Mouse (Mus musculus): ENCODE measurements at regions not wholly inside any gene's neighbourhood (a gene's known extent, or its start where the extent isn't known, plus 50 kb on each side); places are given as distances from the start of the nearest gene placed in this dataset.

- DNase-seq: peak in 1 of 2 experiments; percentile 17
- intact Hi-C loops (cut with DNase I): loop anchor here (5.0 kb wide), 1 partner anchor 914 kb away; no protein-coding TSS in a partner anchor
These were observed 110.5 kb downstream of the Rergl start for GRCm38 (mm10) chr6:139391307-139391706.

- intact Hi-C loops (cut with DNase I): no loop called here
- no peak for DNase-seq
These were observed 150.8 kb downstream of the Rergl start for GRCm38 (mm10) chr6:139350939-139351338.

GRCm38 (mm10) chr6:139325226-139325625, 176.6 kb downstream of the Rergl start:
- intact Hi-C loops (cut with DNase I): no loop called here
- DNase-seq: no peak

- DNase-seq: no peak
- intact Hi-C loops (cut with DNase I): no loop called here
These were observed 194.1 kb downstream of the Rergl start for GRCm38 (mm10) chr6:139307651-139308050.

- intact Hi-C loops (cut with DNase I): no loop called here
- DNase-seq: no peak
These were observed 197.5 kb downstream of the Rergl start for GRCm38 (mm10) chr6:139304306-139304705.

GRCm38 (mm10) chr6:139295701-139296100, 206.1 kb downstream of the Rergl start:
- no peak for DNase-seq
- intact Hi-C loops (cut with DNase I): no loop called here

- intact Hi-C loops (cut with DNase I): no loop called here
- DNase-seq: no peak
These were observed 222.7 kb downstream of the Rergl start for GRCm38 (mm10) chr6:139279093-139279492.

GRCm38 (mm10) chr6:139275512-139275911, 226.3 kb downstream of the Rergl start:
- no peak for DNase-seq
- intact Hi-C loops (cut with DNase I): no loop called here

GRCm38 (mm10) chr6:139253704-139254103, 248.1 kb downstream of the Rergl start:
- no peak for DNase-seq
- intact Hi-C loops (cut with DNase I): no loop called here

- intact Hi-C loops (cut with DNase I): loop anchor here (1.0 to 2.0 kb wide), 2 partner anchors 772 to 1076 kb away; no protein-coding TSS in a partner anchor
- DNase-seq: peak; percentile 50 to 70
These were observed 252.7 kb downstream of the Rergl start for GRCm38 (mm10) chr6:139248920-139249547.

- no peak for DNase-seq
These were observed 275.6 kb downstream of the Rergl start for GRCm38 (mm10) chr6:139226127-139226526.

GRCm38 (mm10) chr6:139214488-139214887, 287.3 kb downstream of the Rergl start:
- no peak for DNase-seq
- intact Hi-C loops (cut with DNase I): no loop called here

More at GRCm38 (mm10) chr6:139226127-139226526, 275.6 kb downstream of the Rergl start:
- intact Hi-C loops (cut with DNase I): no loop called here

GRCm38 (mm10) chr6:139210256-139210655, 291.5 kb downstream of the Rergl start:
- no peak for DNase-seq

GRCm38 (mm10) chr6:139198601-139199000, 303.2 kb downstream of the Rergl start:
- no peak for DNase-seq
- intact Hi-C loops (cut with DNase I): no loop called here

More at GRCm38 (mm10) chr6:139210256-139210655, 291.5 kb downstream of the Rergl start:
- intact Hi-C loops (cut with DNase I): no loop called here

- no peak for DNase-seq
- intact Hi-C loops (cut with DNase I): no loop called here
These were observed 315.3 kb downstream of the Rergl start for GRCm38 (mm10) chr6:139186431-139186830.

GRCm38 (mm10) chr6:139160352-139160751, 341.4 kb downstream of the Rergl start:
- DNase-seq: no peak
- intact Hi-C loops (cut with DNase I): no loop called here

GRCm38 (mm10) chr6:139159741-139160140, 342.0 kb downstream of the Rergl start:
- no peak for DNase-seq
- intact Hi-C loops (cut with DNase I): no loop called here

GRCm38 (mm10) chr6:139154802-139155201, 347.0 kb downstream of the Rergl start:
- no peak for DNase-seq
- intact Hi-C loops (cut with DNase I): no loop called here

GRCm38 (mm10) chr6:139135693-139136092, 366.1 kb downstream of the Rergl start:
- DNase-seq: no peak
- intact Hi-C loops (cut with DNase I): no loop called here

GRCm38 (mm10) chr6:139132083-139132679, 369.6 kb downstream of the Rergl start:
- intact Hi-C loops (cut with DNase I): no loop called here
- no peak for DNase-seq

GRCm38 (mm10) chr6:139108263-139108662, 393.5 kb downstream of the Rergl start:
- DNase-seq: no peak
- intact Hi-C loops (cut with DNase I): no loop called here

GRCm38 (mm10) chr6:139103397-139103796, 398.4 kb downstream of the Rergl start:
- no peak for DNase-seq
- intact Hi-C loops (cut with DNase I): no loop called here

Data from heart, postnatal 10 days (tissue).